Mouse (Mus musculus): Measurements from ENCODE around the gene Klc4. TPM values are rescaled to one million over a fixed set of nuclear protein-coding genes. Genes with fewer than 3 reads are reported as not detected.

Klc4 gene
- 10 to 100 TPM; 16.8 to 17.0 TPM for total RNA-seq (2021)

GRCm38 (mm10) chr17:46645561-46646321 is at the start of gene Klc4, which contains the start of gene Mrpl2:
TSS of gene Klc4 (minus strand) at chr17:46646022.
TSS of gene Mrpl2 (plus strand) at chr17:46646229.
- DNase-seq (ENCODE audit: extremely low spot score in 1 of 2, low spot score in 1 of 2): peak; percentile 99

DNA sequence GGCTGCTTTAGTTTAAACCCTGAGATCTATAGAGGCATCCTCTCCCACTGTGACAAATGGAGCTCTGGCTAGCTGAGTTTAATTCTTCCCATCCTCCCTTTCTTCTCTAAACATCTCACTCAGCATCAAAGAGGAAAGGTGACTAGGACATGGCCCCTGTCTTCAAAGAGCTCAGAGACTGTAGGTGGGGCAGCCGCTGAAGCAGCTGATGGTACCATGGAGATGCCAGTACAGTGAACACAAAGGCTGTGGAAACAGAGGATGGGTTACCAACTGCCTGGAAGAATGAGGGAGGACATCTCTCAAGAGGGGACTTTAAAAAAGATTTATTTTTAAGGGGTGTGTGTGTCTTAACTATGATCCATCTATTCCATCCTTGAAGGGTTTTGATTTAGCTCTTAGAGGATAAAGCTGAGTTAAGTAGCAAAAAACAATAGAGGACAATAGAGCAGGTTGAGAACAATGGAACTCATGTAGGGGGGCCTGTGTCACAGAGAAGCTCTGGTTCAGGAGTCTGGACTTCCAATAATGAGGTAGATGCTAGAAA is 48.8 kb upstream of the Klc4 start:
- no peak for DNase-seq (ENCODE audit: extremely low spot score in 1 of 2, low spot score in 1 of 2)

- DNase-seq (ENCODE audit: extremely low spot score in 1 of 2, low spot score in 1 of 2): no peak
These were observed 45.6 kb upstream of the Klc4 start for GRCm38 (mm10) chr17:46691390-46691789.

GRCm38 (mm10) chr17:46690665-46691064 is 44.8 kb upstream of the Klc4 start:
- DNase-seq (ENCODE audit: extremely low spot score in 1 of 2, low spot score in 1 of 2): no peak

DNA sequence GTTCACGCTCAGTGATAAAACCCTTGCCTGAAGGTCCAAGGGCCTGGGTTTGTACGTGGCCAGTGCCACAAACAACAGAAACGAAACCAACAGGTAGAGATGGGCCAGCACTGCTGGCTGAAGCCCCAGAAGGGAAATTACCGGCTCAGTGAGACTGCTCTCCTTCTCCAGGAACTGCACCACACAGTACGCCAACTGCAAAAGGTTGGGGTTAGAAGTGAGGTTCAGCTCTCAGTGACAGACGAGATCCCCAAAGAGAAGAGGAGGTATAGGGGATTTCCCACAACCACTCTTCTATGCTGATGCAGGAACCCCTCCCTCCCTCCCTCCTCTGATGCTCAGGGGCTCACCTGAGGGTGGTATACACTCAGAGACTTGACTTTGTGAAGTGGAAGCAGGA is 40.1 kb upstream of the Klc4 start:
- no peak for DNase-seq (ENCODE audit: extremely low spot score in 1 of 2, low spot score in 1 of 2)

- DNase-seq (ENCODE audit: extremely low spot score in 1 of 2, low spot score in 1 of 2): no peak
These were observed 37.0 kb upstream of the Klc4 start for GRCm38 (mm10) chr17:46682654-46683389.

GRCm38 (mm10) chr17:46681466-46682118 is 35.8 kb upstream of the Klc4 start:
- DNase-seq (ENCODE audit: extremely low spot score in 1 of 2, low spot score in 1 of 2): no peak

DNA sequence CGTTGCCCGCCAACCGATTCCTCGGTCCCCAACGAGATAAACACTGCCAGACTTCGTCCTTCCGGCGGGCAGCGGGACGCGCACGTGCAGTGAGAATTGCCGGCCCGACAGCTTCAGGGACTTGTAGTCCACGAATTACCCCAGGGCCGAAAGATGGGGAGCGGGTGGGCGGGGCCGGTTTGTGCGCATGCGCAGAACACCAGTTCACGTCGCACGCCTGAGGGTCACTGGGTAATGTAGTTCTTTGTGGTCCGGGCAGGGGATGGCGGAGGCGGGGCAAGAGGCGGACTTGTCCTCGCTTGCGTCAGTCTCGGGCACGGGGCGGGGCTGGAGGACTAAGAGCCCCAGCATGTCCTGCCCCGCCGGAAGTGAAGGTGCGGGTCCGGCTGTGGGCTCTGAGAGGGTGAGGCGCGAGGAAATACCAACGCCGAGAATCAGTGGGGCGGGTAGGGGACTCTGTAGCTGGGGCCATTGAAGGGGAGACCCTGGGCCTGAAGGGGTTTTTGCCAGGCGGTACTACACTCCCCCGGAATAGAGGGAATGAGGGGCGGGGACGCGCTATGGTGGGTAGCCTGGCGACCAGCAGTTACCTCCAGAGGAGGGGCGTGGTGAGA is 35.0 kb upstream of the Klc4 start, which contains the start of gene Klhdc3:
Gene Klhdc3, minus strand, starts transcription at position 155 of the 614 bp plus-strand sequence.
- DNase-seq (ENCODE audit: extremely low spot score in 1 of 2, low spot score in 1 of 2): peak; percentile 88

DNA sequence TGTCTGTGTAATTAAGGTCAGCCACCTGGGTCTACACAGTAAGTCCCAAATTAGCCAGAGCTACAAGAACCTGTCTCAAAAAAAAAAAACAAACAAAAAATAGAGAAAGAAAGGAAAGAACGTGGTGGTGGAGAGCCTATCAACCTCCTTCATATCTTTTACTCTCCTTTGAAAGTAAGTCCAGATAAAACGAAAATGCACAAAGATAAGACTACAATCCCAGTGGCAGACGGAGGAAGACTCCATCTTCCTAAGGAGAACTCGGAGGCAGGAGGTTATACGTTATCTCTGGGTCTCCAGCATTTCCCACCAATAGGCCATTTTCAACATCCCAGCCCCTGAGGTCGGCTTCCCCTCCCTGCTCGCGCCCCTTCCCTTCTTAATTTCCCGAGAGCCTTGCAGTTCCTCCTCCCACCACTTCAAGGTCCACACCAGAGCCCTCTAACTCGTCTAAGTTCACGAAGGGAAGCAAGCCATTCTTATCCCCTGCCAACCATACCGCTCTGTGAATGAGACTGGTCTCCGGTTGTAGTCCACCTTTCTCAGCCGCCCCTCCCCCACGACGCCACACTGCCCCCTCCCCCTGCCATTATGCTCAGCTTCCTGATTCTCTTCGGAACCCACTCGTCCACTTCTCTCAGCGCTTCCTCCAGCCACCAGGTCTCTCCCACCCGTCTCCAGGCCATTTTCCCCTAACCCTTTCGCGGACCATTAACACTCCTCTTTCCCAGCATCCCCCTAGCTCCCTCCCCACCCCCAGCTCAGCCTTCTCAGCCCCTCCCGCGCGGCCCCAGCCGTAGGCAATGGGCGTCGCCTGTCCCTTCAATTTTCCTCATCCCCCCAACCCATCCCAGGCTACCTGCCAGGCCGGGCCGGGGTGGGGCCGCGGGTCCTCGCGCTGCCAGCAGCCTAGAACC is 34.3 kb upstream of the Klc4 start:
- DNase-seq (ENCODE audit: extremely low spot score in 1 of 2, low spot score in 1 of 2): peak; percentile 42 to 52

GRCm38 (mm10) chr17:46678911-46679310 is 33.1 kb upstream of the Klc4 start:
- no peak for DNase-seq (ENCODE audit: extremely low spot score in 1 of 2, low spot score in 1 of 2)

DNA sequence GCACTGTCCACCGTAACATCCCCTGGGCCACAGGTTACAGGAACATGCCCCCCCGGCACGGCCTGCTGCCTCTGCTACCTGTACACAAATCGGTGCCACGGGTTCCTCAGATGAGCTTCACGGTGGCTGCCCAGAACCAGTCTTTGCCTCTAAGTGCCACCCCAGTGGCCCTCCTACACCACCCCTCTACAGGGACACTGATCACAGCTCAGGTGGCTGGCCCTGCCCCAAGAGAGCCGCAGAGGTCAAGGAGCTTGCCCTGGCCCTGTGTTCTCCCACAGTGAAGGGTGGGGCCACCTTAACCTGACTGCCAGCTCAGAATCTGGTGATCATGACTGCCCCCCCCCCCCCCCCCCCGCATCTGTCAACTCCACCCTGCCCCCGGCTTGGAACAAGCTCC is 32.6 kb upstream of the Klc4 start, which contains the start of gene Mea1:
Gene Mea1, plus strand, starts transcription at position 378 of the 400 bp plus-strand sequence.
- DNase-seq (ENCODE audit: extremely low spot score in 1 of 2, low spot score in 1 of 2): no peak

- DNase-seq (ENCODE audit: extremely low spot score in 1 of 2, low spot score in 1 of 2): no peak
These were observed 28.9 kb upstream of the Klc4 start for GRCm38 (mm10) chr17:46674530-46675283.

GRCm38 (mm10) chr17:46673850-46674529 is 28.2 kb upstream of the Klc4 start, which contains the start of gene Rrp36:
TSS of gene Rrp36 (minus strand) at chr17:46674352.
- peak; percentile 69 to 81 for DNase-seq (ENCODE audit: extremely low spot score in 1 of 2, low spot score in 1 of 2)

GRCm38 (mm10) chr17:46669911-46670310 is 24.1 kb upstream of the Klc4 start:
- no peak for DNase-seq (ENCODE audit: extremely low spot score in 1 of 2, low spot score in 1 of 2)

DNA sequence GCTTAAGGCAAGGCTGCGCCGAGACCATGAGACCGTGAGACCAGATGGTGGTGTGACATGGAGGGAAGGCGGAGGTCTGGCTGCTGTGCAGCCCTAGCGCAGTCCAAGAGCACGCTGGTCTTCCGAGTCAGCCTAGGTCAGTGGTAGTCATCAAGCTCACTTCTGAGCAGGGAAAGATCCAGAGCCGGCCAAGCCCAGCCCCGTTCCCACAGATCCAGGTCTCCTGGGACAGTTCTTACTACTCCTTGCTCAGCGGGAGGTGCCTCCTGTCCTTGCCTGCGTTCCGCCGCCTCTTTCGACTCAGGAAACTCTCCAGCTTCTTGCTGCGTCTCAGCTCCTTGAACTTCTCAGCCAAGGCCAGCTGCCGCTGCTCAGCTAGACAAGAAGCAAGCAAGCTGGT is 21.9 kb upstream of the Klc4 start:
- DNase-seq (ENCODE audit: extremely low spot score in 1 of 2, low spot score in 1 of 2): no peak

DNA sequence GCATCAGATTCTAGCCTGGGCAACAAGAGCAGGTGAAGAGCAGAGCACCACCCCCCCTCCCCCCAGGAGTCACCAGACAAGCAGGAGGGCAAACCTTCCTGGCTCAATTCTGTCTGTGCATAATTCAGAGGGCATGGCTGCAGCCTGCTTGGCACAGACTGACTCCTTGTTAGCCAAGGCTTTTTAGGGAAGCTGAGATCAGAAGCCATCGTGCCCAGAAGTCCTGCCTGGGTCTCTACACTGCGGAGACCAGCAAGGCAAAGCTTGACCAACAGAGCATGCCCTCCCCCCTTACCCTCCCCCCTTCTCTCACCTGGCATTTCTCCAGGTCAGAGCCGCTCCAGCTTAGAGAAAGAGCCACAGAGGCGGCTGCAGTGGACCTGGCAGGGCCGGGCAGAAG is 16.9 kb upstream of the Klc4 start:
- no peak for DNase-seq (ENCODE audit: extremely low spot score in 1 of 2, low spot score in 1 of 2)

DNA sequence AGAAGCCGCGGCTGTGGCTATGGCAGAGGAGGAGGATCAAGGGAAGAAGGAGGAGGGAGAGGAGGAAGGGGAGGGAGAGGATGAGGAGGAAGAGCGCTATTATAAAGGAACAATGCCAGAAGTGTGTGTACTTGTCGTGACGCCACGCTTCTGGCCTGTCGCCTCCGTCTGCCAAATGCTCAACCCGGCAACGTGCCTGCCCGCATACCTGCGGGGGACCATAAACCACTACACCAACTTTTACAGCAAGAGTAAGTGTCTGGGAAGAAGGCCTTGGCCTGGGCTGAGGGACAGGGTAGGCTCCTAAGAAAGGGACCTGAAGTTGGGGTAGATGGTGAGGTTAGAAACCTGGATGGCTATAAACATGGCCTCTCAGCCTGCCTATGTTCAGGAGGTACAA is 16.2 kb upstream of the Klc4 start:
- DNase-seq (ENCODE audit: extremely low spot score in 1 of 2, low spot score in 1 of 2): no peak

GRCm38 (mm10) chr17:46661351-46661750 is 15.5 kb upstream of the Klc4 start:
- no peak for DNase-seq (ENCODE audit: extremely low spot score in 1 of 2, low spot score in 1 of 2)
